Mouse (Mus musculus) bone marrow, adult 2 months (tissue): Measurements from ENCODE around the gene Hfe2.

Experiments
- CTCF ChIP-seq: fragments of 200-500 bp; IDR thresholded peaks from 2 replicates; pipeline ENCODE4 v1.5.1; 2011; ENCODE audit warnings: low read length, control low read depth; ENCODE audit not compliant: control insufficient read depth, insufficient read depth
- POLR2A ChIP-seq: fragments of 200-500 bp; IDR thresholded peaks from 2 replicates; pipeline ENCODE4 v1.6.1; 2011; ENCODE audit warnings: low read depth, mild to moderate bottlenecking, control low read depth, low read length, borderline replicate concordance; ENCODE audit not compliant: control insufficient read depth

- no peak for TF ChIP-seq CTCF
- TF ChIP-seq POLR2A: no peak
Measured at GRCm38 (mm10) chr3:96566661-96567450, 41.9 kb downstream of the Hfe2 start.
